Mouse (Mus musculus): Measurements from ENCODE around the gene Myo16. TPM values are rescaled to one million over a fixed set of nuclear protein-coding genes. Genes with fewer than 3 reads are reported as not detected.

The Myo16 gene
- polyA plus RNA-seq, 1 experiment from 2014 or later: 7.2 TPM

DNA sequence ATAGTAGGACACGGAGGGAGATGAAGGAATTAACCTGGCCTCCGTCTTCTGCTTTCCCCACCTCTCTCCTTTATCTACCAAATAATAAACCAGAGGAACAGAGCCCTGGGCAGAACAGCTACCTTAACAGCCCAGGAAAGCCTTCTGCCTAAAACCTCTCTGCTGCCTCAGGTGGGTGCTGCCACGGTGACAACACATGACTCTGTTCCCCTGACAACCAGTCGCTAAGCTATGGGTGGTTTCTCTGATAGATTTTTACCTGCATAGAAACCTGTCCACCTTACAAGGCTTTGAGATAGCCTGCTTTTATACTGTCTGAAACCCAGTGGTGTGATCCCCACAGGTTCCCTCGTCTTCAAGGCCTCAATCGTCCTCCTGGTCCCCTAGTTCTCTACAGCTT lies 337.2 kb downstream of the Myo16 start:
- H3K4me2 ChIP-seq (ENCODE audit: low read length): no peak overlapping the region
- no peaks in the 10 kb centered on the region for H3K36me3 ChIP-seq (ENCODE audit: control insufficient read depth, insufficient read depth, low read length)
- no peaks in the 10 kb centered on the region for H3K4me1 ChIP-seq (ENCODE audit: control insufficient read depth, insufficient read depth, low read length)
- H3K4me3 ChIP-seq (ENCODE audit: low read depth, low read length): no peak overlapping the region
- no peak; the same call in 1 of the 2 replicates for ATAC-seq
- no peaks in the 10 kb centered on the region for H3K27me3 ChIP-seq (ENCODE audit: control insufficient read depth, insufficient read depth, low read depth, low read length)
- H3K27ac ChIP-seq (ENCODE audit: low read length): 0 out of 2 replicates have a peak overlapping the region, but pooled peaks have one; percentile 2
- H3K9me3 ChIP-seq (replicated peaks; ENCODE audit: control insufficient read depth, low read length, poor library complexity, severe bottlenecking): no peaks in the 10 kb centered on the region
- WGBS: 64% methylated on average over 6 of the region's 6 CpGs
- H3K9ac ChIP-seq (ENCODE audit: low read depth, low read length): no peak overlapping the region

DNA sequence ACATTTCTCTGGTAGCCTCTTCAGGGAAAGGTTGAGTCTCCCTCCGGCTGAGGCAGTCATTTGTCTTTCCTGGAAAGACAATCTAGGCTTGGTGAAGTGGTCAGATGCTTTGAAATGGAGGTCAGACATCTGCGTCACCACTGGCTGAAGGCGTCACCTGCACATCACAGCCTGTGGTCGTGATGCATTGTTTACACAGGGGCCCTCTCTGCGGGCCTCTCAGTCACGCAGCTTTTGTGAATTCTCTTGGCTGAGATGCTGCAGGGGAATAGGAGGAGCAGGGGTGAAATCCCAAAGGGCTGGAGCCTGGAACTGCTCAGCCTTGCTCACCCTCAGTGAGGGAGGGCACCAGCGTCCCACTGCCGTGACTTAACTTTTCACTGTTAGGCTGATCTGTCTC lies 346.1 kb downstream of the Myo16 start:
- no peak for ATAC-seq
- Histone ChIP-seq H3K27ac (ENCODE audit: low read length) (no peak overlapping the region), H3K9ac (ENCODE audit: low read depth, low read length) (no peak overlapping the region), H3K27me3 (ENCODE audit: control insufficient read depth, insufficient read depth, low read depth, low read length) (no peaks in the 10 kb centered on the region), H3K4me2 (ENCODE audit: low read length) (no peak overlapping the region), H3K4me3 (ENCODE audit: low read depth, low read length) (no peak overlapping the region), H3K9me3 (replicated peaks; ENCODE audit: control insufficient read depth, low read length, poor library complexity, severe bottlenecking) (no peaks in the 10 kb centered on the region), H3K4me1 (ENCODE audit: control insufficient read depth, insufficient read depth, low read length) (no peaks in the 10 kb centered on the region; the same call in 1 of the 2 replicates), H3K36me3 (ENCODE audit: control insufficient read depth, insufficient read depth, low read length) (peaks cover 5% of the 10 kb centered on the region; the same call in 1 of the 2 replicates)
- WGBS: 19% methylated on average over 8 of the region's 8 CpGs

DNA sequence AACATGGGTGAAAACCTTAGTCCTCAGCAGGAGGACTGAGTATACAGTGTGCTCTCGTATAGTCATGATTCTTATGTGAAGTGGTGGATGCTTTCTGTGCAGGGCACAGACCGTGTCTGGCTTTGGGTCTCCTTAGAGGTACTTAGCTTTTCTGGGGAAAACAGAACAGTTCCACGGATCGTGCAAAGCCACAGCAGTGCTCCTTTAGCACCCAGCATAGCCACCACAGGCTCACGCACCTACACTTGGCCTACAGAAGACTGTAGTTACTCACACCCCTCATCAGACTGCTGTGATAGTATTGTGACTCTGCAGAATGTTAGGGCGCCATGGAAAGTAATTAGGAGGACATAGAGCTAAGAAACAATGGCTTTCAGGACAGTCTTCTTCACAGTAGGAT lies 346.8 kb downstream of the Myo16 start:
- no peak overlapping the region for H3K4me2 ChIP-seq (ENCODE audit: low read length)
- peaks cover 5% of the 10 kb centered on the region; the same call in 1 of the 2 replicates for H3K36me3 ChIP-seq (ENCODE audit: control insufficient read depth, insufficient read depth, low read length)
- no peaks in the 10 kb centered on the region for H3K9me3 ChIP-seq (replicated peaks; ENCODE audit: control insufficient read depth, low read length, poor library complexity, severe bottlenecking)
- H3K27me3 ChIP-seq (ENCODE audit: control insufficient read depth, insufficient read depth, low read depth, low read length): no peaks in the 10 kb centered on the region
- no peak overlapping the region for H3K9ac ChIP-seq (ENCODE audit: low read depth, low read length)
- H3K27ac ChIP-seq (ENCODE audit: low read length): no peak overlapping the region
- ATAC-seq: no peak
- no peaks in the 10 kb centered on the region; the same call in 1 of the 2 replicates for H3K4me1 ChIP-seq (ENCODE audit: control insufficient read depth, insufficient read depth, low read length)
- WGBS: 76% methylated on average over 6 of the region's 6 CpGs
- H3K4me3 ChIP-seq (ENCODE audit: low read depth, low read length): no peak overlapping the region

DNA sequence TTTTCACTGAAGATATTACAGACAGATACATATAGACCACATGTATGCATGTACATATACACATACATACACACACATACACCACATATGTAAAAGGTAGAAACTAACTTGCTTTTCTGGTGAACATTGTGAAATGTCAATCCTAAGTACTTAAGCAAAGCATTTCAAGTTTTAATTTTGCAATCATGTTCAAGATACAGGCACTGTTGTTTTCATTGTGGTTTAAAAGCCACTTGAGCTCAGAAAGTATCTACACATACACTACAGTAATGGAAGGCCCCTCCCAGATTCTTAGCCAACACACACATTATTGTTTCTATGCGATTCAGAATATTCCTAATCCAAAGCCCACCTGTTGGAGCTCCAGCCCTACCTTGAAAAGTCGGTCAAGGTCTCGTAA lies 348.0 kb downstream of the Myo16 start:
- Histone ChIP-seq H3K27ac (ENCODE audit: low read length) (no peak overlapping the region), H3K9ac (ENCODE audit: low read depth, low read length) (no peak overlapping the region), H3K9me3 (replicated peaks; ENCODE audit: control insufficient read depth, low read length, poor library complexity, severe bottlenecking) (no peaks in the 10 kb centered on the region), H3K4me1 (ENCODE audit: control insufficient read depth, insufficient read depth, low read length) (no peaks in the 10 kb centered on the region; the same call in 1 of the 2 replicates), H3K36me3 (ENCODE audit: control insufficient read depth, insufficient read depth, low read length) (0 out of 2 replicates have a peak, but pooled peaks cover 2% of the 10 kb centered on the region), H3K4me2 (ENCODE audit: low read length) (no peak overlapping the region), H3K27me3 (ENCODE audit: control insufficient read depth, insufficient read depth, low read depth, low read length) (no peaks in the 10 kb centered on the region), H3K4me3 (ENCODE audit: low read depth, low read length) (no peak overlapping the region)
- 94% methylated on average over 3 of the region's 3 CpGs for WGBS
- ATAC-seq: no peak

DNA sequence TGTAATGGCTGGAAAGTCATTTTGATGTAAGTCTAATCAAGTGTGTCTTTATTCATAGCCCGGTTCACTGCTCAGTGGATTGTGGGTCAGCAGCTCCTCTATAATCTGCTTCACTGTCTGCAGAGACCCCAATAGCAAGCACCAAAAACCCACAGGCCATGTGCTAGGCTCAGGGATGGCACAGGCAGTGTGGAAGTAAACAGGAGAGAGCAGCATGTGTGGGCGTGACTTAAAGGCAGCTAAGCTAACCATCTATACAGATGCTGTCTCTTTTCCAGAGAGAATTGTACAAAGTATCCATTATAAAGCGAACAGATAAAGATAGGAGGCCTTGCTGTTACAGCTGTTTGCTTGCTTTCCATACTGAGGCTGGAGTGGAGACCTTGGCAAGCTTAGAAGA lies 358.4 kb downstream of the Myo16 start:
- no peaks in the 10 kb centered on the region for H3K27me3 ChIP-seq (ENCODE audit: control insufficient read depth, insufficient read depth, low read depth, low read length)
- H3K9me3 ChIP-seq (replicated peaks; ENCODE audit: control insufficient read depth, low read length, poor library complexity, severe bottlenecking): no peaks in the 10 kb centered on the region
- H3K36me3 ChIP-seq (ENCODE audit: control insufficient read depth, insufficient read depth, low read length): no peaks in the 10 kb centered on the region
- no peak overlapping the region for H3K4me3 ChIP-seq (ENCODE audit: low read depth, low read length)
- no peaks in the 10 kb centered on the region for H3K4me1 ChIP-seq (ENCODE audit: control insufficient read depth, insufficient read depth, low read length)
- H3K4me2 ChIP-seq (ENCODE audit: low read length): no peak overlapping the region
- H3K9ac ChIP-seq (ENCODE audit: low read depth, low read length): no peak overlapping the region
- H3K27ac ChIP-seq (ENCODE audit: low read length): no peak overlapping the region
- ATAC-seq: no peak
- 79% methylated on average over 3 of the region's 3 CpGs for WGBS

DNA sequence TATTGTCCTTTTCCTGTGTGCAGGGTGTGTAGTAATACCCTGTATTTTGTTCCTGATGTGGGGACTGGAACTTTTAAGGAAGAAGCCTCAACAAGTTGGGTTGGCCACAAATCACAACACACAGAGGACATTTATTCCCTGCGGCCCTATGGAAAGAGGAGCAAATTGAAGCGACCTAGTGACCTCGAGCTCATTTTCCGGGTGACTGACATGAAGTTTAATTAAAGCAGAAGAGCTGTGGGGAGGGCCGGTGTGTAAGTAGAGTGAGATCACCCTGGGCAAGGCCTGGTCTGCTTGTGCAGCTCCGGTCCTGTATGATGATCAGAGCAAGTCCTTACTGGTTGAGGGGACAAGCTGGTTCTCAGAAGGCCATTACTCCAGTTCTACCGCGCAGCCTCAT lies 363.7 kb downstream of the Myo16 start:
- no peak overlapping the region for H3K4me3 ChIP-seq (ENCODE audit: low read depth, low read length)
- H3K27me3 ChIP-seq (ENCODE audit: control insufficient read depth, insufficient read depth, low read depth, low read length): no peaks in the 10 kb centered on the region
- H3K36me3 ChIP-seq (ENCODE audit: control insufficient read depth, insufficient read depth, low read length): no peaks in the 10 kb centered on the region
- no peaks in the 10 kb centered on the region for H3K9me3 ChIP-seq (replicated peaks; ENCODE audit: control insufficient read depth, low read length, poor library complexity, severe bottlenecking)
- 70% methylated on average over 8 of the region's 8 CpGs for WGBS
- no peaks in the 10 kb centered on the region for H3K4me1 ChIP-seq (ENCODE audit: control insufficient read depth, insufficient read depth, low read length)
- no peak overlapping the region for H3K4me2 ChIP-seq (ENCODE audit: low read length)
- H3K27ac ChIP-seq (ENCODE audit: low read length): no peak overlapping the region
- H3K9ac ChIP-seq (ENCODE audit: low read depth, low read length): no peak overlapping the region
- ATAC-seq: no peak

DNA sequence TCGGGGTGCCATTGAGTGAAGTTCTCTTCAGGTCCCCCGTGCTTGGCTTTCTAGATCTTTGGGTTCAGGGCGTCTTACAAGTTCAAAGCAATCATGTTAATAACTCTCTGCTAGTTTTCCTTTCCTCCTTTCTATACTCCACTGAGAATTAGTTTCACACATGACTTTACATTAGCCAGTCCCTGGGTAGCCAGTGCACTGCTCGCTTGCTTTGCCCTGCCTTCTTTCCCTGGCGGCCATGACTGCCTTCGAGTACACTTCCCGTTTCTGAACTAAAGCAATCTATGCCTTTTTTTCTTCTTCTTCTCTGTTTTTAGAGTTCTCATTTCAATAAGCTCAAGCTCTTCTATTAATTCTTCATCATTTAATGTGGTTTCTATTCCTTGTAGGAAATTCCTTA lies 365.6 kb downstream of the Myo16 start:
- no peak overlapping the region for H3K9ac ChIP-seq (ENCODE audit: low read depth, low read length)
- no peaks in the 10 kb centered on the region for H3K4me1 ChIP-seq (ENCODE audit: control insufficient read depth, insufficient read depth, low read length)
- no peak overlapping the region for H3K4me2 ChIP-seq (ENCODE audit: low read length)
- no peaks in the 10 kb centered on the region for H3K36me3 ChIP-seq (ENCODE audit: control insufficient read depth, insufficient read depth, low read length)
- no peak overlapping the region for H3K27ac ChIP-seq (ENCODE audit: low read length)
- WGBS: 77% methylated on average over 7 of the region's 7 CpGs
- no peak for ATAC-seq
- no peak overlapping the region for H3K4me3 ChIP-seq (ENCODE audit: low read depth, low read length)
- no peaks in the 10 kb centered on the region for H3K9me3 ChIP-seq (replicated peaks; ENCODE audit: control insufficient read depth, low read length, poor library complexity, severe bottlenecking)
- H3K27me3 ChIP-seq (ENCODE audit: control insufficient read depth, insufficient read depth, low read depth, low read length): no peaks in the 10 kb centered on the region

DNA sequence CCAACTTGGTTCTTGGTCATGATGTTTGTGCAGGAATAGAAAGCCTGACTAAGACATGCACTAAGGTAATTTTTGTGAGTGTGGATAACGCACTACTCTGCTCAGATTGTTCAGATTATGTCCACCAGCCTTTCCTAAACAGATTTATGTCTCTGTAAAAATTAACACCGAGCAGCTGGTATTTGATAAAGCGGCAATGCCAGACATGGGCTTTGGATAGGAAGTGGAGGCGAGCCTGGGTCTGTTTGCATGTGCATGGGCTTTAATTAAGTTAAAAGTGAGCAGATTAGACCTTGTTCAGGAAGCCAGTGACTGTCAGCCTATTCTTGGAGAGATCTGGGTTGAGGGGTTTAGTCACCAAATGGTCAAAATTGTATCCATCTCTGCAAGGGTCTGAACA lies 367.8 kb downstream of the Myo16 start:
- Histone ChIP-seq H3K9me3 (replicated peaks; ENCODE audit: control insufficient read depth, low read length, poor library complexity, severe bottlenecking) (no peaks in the 10 kb centered on the region), H3K27me3 (ENCODE audit: control insufficient read depth, insufficient read depth, low read depth, low read length) (no peaks in the 10 kb centered on the region), H3K4me1 (ENCODE audit: control insufficient read depth, insufficient read depth, low read length) (peaks cover 4% of the 10 kb centered on the region; the same call in 1 of the 2 replicates), H3K36me3 (ENCODE audit: control insufficient read depth, insufficient read depth, low read length) (no peaks in the 10 kb centered on the region), H3K9ac (ENCODE audit: low read depth, low read length) (no peak overlapping the region), H3K4me3 (ENCODE audit: low read depth, low read length) (no peak overlapping the region), H3K27ac (ENCODE audit: low read length) (no peak overlapping the region), H3K4me2 (ENCODE audit: low read length) (no peak overlapping the region)
- no peak for ATAC-seq
- WGBS: 81% methylated on average over 4 of the region's 4 CpGs

DNA sequence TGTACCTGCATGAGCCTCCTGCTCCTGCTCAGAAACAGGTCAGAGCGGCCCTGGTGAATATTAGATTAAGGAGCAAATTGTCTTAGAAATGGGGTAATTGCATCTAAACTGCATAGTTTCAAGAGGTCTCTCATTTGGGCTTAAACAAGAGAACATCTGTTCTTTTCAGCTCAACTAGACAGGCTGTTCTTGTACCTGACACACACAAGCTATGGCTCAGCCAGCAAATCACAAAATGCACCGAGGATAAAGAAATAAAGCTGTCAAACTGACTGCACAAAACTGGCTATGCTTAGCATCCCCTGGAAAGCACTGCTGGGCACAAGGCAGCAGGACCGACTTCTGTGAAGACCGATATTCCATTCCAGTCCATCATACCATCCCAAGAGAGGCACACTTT lies 372.0 kb downstream of the Myo16 start:
- Histone ChIP-seq H3K4me2 (ENCODE audit: low read length) (no peak overlapping the region), H3K4me1 (ENCODE audit: control insufficient read depth, insufficient read depth, low read length) (peaks cover 9% of the 10 kb centered on the region; the same call in 1 of the 2 replicates), H3K36me3 (ENCODE audit: control insufficient read depth, insufficient read depth, low read length) (no peaks in the 10 kb centered on the region), H3K27ac (ENCODE audit: low read length) (no peak overlapping the region), H3K9ac (ENCODE audit: low read depth, low read length) (no peak overlapping the region), H3K4me3 (ENCODE audit: low read depth, low read length) (no peak overlapping the region), H3K27me3 (ENCODE audit: control insufficient read depth, insufficient read depth, low read depth, low read length) (no peaks in the 10 kb centered on the region), H3K9me3 (replicated peaks; ENCODE audit: control insufficient read depth, low read length, poor library complexity, severe bottlenecking) (no peaks in the 10 kb centered on the region)
- no peak for ATAC-seq
- 56% methylated on average over 4 of the region's 4 CpGs for WGBS

All from midbrain, embryonic 16.5 days (tissue).